Mouse (Mus musculus): ENCODE data around the gene Vwa2.
A peak's percentile ranks its signal among the peaks of the same experiment; 100 is the strongest.

The Vwa2 gene

DNA sequence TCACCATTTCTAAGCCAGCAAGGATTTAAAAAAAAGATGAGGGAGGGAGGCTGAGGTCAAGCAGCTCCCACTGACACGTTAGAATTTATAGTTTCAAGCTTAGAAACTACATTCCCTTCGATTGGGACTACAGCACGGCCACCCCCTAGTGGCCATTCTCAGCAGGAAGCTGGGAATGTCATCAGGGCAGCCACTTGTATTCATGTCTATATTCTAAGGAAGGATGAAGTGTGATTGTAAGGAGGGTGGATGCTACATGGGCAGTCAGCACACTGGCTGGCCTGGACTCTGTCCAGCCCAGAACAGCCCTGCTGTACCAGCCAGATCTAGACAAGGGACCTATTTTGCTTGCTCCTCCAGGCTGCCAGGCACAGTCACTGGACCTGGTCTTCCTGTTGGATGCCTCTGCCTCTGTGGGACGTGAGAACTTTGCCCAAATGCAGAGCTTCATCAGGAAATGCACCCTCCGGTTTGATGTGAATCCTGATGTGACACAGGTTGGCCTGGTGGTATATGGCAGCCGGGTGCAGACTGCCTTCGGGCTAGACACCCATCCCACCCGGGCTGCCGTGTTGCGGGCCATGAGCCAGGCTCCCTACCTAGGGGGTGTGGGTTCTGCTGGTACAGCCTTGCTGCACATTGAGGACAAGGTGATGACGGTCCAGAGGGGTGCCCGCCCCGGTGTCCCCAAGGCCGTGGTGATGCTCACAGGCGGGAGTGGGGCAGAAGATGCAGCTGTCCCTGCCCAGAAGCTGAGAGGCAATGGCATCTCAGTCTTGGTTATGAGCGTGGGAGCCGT is 34.6 kb downstream of the Vwa2 start:
- peak in 1 of 2 experiments; percentile 14 for DNase-seq

DNA sequence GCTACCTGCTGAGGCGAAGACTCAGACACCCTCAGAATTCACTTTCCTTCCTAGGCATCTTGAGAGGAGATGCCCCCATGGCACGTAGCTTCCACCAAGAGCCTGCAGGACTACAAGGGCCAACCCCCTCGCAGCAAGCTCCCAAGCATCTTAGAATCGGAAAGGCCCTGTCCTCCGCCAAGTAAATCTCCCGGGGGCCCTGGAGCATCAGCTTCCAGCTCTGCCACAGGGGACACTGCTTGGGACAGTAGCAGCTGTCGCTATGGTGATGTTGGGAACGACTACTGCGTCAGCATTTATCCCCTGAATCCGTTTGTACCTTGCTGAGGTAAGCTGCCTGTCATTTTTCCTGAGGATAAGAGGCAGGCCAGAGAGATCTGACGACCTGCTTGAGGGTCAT is 36.5 kb downstream of the Vwa2 start:
- DNase-seq, result no peak

- no peak for DNase-seq
Measured at GRCm38 (mm10) chr19:56913761-56914160, 39.7 kb downstream of the Vwa2 start.

DNA sequence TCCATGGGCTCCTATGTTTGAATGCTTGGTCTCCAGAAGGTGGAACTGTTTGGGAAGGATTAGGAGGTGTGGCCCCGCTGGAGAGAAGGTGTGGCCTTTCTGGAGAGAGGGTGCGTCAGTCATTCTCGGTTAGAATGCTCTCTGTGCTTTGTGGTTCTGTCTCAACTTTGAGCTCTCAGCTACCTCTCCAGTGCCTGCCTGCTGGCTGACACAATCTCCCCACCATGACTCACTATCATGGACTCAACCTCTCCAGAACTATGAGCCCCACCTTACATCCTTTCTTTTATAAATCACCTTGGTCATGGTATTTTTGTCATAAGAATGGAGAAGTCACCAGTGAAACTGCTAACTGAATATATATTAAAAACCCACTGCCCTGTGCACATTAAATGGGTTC is 40.6 kb downstream of the Vwa2 start:
- DNase-seq, result no peak

- DNase-seq, result no peak
Measured at GRCm38 (mm10) chr19:56915084-56915483, 41.0 kb downstream of the Vwa2 start.

DNA sequence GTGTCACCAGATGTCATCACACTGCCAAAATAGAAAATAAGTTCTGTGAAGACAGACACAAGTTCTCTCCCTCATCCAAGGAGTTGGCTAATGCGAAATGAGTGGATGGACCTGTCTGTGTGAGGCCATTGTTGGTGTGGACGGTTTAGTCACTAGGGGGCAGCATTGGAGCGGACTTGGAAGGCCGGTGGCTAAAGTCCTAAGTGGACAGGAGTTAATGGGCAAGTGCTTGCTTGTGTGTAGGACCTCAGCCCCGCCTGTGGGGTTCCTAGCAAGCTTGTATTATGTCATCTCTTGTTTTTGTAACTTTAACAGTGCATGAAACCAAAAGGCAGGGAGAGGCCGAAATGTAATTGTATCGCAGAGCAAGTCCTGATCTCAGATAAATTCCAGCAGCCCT is 45.6 kb downstream of the Vwa2 start:
- DNase-seq, result peak; percentile 26 to 65

DNA sequence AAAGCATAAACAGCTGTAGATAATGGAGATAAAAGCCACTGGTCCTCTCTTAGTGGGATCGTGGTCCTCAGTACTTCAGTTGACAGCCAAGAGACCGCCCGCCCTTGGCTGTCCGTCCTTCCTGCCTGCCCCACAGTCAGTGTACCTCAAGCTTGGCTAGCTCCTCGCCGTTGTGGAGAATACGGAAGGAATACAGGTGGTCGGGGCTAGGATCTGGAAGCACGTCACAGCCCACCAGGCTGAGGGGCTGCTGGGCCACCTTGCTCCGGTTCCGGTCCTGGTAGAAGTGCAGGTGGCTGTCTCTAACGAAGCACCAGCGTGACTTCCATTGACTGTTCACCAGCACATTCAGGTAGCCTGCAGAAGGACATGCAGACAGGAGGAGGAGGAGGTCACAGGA is 46.2 kb downstream of the Vwa2 start:
- DNase-seq, result no peak

GRCm38 (mm10) chr19:56921744-56922143 is 47.7 kb downstream of the Vwa2 start:
- no peak for DNase-seq

DNA sequence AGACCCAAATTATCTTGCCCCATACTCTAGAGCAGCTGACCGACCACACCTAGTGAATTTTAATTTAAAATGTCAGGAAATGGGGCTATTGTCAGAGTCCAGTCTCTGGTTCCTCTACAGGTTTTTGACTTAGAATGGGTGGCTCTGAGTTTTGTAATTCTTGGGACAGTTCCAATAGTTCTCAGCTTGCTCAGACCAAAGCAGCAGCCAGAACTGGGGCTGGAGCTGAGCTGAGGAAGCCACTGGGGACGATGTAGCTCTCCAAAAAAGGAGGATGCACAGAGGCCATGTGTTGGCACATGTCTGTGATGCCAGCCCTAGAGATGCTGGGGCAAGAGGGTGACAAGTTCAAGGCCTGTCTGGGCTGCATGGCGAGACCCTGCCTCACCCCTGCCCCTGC is 55.3 kb downstream of the Vwa2 start:
- no peak for DNase-seq

DNA sequence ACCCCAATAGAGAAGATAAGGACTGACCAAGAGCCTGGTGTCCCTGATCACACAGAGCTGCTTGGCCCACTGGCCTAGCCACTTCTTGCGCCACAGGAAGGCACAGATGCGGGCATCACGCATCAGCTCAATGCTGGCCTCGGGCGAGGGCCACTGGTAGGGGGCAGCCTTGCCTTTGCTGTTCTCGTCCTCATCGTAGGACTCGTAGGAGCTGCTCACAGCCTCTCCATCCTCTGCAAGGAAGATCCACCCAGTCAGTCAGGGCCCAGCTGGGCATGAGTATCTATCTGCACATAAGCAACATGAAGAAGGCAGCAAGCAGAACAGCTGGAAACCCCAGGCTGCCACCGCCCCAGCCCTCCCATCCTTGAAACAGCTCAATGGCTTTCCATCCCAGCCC is 56.0 kb downstream of the Vwa2 start:
- no peak for DNase-seq

- no peak for DNase-seq
Measured at GRCm38 (mm10) chr19:56933800-56934199, 59.8 kb downstream of the Vwa2 start.

DNA sequence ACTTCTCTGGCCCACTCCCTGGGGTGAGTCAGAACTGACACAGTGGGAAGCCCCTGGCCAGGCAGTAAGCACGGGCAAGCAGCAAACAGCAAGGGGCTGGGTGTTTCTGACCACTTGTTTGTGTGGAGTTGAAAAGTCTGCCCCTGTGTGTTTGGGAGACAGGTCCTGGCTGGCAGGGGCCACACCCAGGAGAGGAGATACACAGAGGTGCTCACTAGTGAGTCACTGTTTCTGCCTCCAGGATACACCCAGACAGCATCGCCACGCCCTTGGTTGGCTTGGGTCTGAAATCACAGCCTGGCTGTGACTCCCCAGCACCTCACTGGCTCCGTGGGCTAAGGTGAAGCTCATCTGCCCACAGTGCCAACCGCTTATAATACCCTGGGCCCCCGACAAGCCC is 61.1 kb downstream of the Vwa2 start:
- DNase-seq, result no peak

DNA sequence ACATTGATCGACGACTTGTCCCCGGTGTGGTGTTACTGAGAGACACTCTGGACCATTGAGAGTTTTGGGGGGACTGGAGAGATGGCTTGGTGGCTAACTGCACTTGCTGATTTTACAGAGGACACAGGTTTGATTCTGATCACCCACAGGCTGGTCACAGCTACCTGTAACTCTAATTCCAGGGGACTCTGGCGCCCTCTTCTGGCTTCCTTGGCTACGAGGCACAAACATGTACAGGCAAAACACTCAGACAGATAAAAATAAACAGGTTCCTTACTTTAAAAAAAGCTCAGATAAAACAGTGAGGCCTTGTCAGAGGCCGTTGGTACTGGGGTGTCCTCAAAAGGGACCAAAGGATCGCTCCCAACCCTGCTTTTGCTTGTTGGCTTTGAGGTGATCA is 61.7 kb downstream of the Vwa2 start:
- no peak for DNase-seq

DNA sequence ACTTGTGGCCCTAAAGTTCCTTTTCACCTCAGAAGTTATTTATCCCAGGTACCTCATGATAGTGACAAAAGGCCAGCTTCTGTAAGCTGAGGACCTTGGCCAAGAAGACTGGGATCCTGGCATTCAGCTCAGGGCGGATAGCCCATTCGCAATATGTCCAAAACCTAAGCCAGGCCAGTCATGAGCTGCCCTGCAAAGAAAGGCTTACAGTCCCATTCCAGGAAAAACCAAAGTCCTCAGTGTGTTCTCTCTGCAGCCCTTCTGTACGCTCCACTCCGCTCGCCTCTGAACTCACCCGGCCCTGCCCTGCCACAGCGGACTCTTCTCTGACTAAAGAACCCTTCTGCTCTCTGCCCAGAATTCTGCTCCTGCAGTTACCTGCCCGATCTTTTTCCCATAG is 62.2 kb downstream of the Vwa2 start:
- no peak for DNase-seq

DNA sequence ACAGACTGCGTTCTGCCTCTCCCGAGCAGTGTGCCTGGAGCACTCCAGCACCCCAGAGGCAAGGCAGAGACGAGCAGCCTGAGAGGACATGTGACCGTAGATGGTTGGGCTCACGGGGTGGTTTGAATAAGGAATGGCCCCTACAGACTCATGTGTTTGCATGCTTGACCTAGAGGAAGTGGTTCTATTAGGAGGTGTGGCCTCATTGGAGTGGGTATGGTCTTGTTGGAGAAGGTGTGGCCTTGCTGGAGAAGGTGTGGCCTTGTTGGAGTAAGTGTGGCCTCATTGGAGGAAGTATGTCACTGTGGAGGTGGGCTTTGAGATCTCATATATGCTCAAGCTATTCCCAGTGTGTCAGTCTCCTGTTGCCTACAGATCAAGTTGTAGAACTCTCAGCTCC is 63.9 kb downstream of the Vwa2 start:
- DNase-seq, result no peak

GRCm38 (mm10) chr19:56939826-56940225 is 65.8 kb downstream of the Vwa2 start:
- no peak for DNase-seq

GRCm38 (mm10) chr19:56940507-56940906 is 66.5 kb downstream of the Vwa2 start:
- no peak for DNase-seq

GRCm38 (mm10) chr19:56942216-56942615 is 68.2 kb downstream of the Vwa2 start:
- DNase-seq, result no peak

DNA sequence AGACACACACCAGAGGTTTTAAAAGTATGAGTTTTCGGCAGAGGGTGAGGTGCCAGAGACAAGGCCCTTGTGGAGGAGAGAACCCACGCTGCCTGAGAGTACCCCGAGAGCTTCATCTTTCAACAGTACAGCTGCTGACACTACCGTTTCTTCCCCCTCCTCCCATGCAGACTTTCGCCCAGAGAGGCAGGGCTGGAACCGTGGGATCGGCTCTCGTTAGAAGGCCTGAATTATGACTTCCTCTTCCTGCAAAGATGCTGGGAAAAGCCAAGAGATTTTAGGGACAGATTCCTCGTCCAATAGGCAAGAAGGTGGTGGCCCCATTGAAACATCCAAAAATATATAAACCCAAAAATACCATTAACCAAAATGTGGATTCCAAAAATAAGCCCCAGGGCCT is 70.2 kb downstream of the Vwa2 start:
- DNase-seq, result no peak

GRCm38 (mm10) chr19:56944826-56945225 is 70.8 kb downstream of the Vwa2 start:
- no peak for DNase-seq

GRCm38 (mm10) chr19:56945621-56946020 is 71.6 kb downstream of the Vwa2 start:
- DNase-seq, result no peak

DNA sequence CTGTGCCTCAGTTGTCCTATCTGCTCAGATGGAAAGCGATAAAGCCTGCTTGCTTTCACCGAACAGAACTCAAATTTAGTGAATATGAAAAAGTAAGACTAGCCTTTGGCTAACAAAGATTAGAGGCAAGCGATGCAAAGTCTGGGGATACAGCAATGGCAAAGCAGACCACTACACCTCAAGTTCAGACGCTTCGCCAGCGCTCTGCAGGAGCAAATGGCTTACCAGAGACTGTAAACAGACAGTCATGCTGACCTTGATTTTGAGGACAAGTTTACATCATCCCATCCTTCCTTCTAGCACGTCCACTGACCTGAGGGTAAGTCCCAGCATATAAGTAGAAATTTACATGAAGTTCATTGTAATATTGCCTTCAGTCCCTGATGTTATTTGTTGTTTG is 72.2 kb downstream of the Vwa2 start:
- no peak for DNase-seq

GRCm38 (mm10) chr19:56946727-56947126 is 72.7 kb downstream of the Vwa2 start:
- DNase-seq, result no peak

DNA sequence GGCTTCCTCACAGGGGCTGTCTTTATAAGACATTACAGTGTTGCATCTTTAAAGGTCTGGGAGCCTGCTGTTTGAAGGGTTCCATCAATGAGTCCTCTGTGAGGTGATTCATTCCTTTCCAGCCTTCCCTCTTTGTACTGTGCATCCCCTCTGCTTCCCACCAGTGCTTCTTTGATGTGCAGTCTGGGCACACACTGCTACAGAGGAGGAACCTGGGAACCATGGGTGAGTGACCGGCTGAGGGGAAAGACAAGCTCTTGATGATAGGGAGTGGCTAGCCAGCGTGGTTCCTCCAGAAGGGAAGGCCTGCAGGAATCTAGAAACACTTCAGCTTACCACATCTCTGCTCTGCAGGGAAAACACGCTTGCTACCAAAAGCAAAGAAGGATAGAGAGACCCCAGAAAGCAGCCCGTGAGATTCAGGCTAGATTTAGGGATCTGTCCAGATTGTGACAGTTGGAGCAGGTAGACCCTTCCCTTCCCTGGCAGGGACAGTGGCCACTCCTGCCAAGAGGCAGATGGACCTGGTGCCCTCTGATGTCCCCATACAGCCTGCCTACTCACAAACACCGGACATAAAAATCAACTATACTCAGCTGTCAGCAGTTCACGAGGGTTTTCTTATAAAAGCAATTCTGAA is 74.0 kb downstream of the Vwa2 start:
- DNase-seq, result no peak

- DNase-seq, result no peak
Measured at GRCm38 (mm10) chr19:56949868-56950267, 75.8 kb downstream of the Vwa2 start.
